Mouse (Mus musculus): ENCODE measurements at regions not wholly inside any gene's neighbourhood (a gene's known extent, or its start where the extent isn't known, plus 50 kb on each side); places are given as distances from the start of the nearest gene placed in this dataset.
A peak's percentile ranks its signal among the peaks of the same experiment; 100 is the strongest.

- no peak for DNase-seq (ENCODE audit: low spot score in 2 of 2)
Measured at GRCm38 (mm10) chr8:96929901-96930300, 1041.6 kb upstream of the Got2 start.

DNA sequence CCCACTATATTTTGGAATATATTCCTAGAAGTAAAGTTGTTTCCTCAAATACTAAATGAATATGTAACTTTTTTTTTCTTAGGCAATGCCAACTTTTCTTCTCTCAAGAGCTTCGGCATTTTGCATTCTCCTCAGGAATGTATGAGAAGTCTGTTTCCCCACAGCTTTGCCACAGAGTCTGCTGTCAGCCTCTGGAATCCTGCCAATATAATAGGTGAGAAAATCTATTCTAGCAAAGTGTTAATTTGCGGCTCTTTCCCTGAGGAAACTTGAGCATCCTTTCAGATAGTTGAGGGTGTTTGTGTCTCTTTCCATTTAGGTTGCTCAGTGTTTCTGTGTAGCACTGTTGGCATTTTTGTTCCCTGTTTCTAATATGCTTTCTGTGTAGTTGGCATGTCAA is 992.6 kb upstream of the Got2 start:
- no peak for DNase-seq (ENCODE audit: low spot score in 2 of 2)

- no peak for DNase-seq (ENCODE audit: low spot score in 2 of 2)
Measured at GRCm38 (mm10) chr8:96878793-96879192, 990.4 kb upstream of the Got2 start.

- no peak for DNase-seq (ENCODE audit: low spot score in 2 of 2)
Measured at GRCm38 (mm10) chr8:96873465-96874094, 985.2 kb upstream of the Got2 start.

- DNase-seq (ENCODE audit: low spot score in 2 of 2) = no peak
Measured at GRCm38 (mm10) chr8:96868178-96869080, 980.1 kb upstream of the Got2 start.

DNA sequence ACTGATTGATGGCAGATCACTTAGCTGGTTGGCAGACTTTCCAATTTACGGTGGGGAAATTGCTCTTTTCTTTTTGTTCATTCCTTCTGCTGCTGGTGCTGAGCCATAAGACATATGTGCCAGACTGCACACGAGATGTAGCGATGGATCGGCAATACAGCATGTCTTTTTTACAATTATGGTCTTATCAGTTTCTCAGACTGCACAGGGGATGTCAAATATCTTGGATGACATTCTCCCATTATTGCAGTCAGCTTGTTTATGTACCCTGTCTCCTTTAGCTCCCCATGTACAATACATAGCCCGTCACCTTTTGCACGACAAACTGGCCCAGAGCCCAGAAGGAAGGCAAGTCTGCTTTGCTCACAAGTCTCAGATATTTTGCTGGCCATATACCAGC is 976.3 kb upstream of the Got2 start:
- peak; percentile 8 to 36 for DNase-seq (ENCODE audit: low spot score in 2 of 2)

GRCm38 (mm10) chr8:96860870-96861462 is 972.6 kb upstream of the Got2 start:
- DNase-seq (ENCODE audit: low spot score in 2 of 2) = no peak

DNA sequence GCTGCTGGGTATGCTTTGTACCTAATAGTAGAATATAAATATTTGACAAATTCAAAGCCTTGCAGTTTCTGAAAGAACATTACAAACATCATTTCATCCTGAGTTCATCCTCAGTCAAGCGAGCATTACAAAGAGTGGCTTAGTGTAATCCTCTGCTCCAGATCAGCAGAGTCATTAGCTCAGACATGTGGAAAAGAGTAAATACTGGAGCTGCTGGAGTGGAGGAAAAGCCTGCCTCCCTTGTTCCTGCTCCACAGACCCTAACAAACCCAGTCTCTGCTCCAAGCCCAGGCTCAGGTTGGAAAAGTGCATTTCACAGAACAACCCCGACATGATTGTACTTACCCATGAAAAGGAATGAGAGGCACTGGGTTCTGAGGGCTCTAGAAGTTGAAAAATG is 955.2 kb upstream of the Got2 start:
- no peak for DNase-seq (ENCODE audit: low spot score in 2 of 2)

DNA sequence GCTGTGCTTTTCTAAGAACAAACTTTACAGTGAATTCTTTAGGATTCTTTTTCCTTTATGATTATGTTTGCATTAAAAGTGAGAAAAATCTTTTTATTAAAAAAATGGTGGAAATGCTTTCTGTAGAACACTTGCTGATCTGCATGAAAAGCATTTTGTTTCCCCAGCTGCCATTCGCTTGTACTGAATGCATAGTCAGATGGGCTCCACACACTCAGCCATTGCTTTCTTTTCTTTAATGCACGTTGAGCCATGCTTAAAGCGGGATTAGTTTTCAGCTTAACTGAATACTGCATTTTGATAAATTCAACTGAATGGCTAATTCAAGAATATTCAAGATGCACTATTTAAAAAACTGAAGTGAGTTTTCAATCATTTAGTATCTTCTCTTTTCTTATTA is 947.2 kb upstream of the Got2 start:
- no peak for DNase-seq (ENCODE audit: low spot score in 2 of 2)

- DNase-seq (ENCODE audit: low spot score in 2 of 2) = no peak
Measured at GRCm38 (mm10) chr8:96834673-96835072, 946.3 kb upstream of the Got2 start.

DNA sequence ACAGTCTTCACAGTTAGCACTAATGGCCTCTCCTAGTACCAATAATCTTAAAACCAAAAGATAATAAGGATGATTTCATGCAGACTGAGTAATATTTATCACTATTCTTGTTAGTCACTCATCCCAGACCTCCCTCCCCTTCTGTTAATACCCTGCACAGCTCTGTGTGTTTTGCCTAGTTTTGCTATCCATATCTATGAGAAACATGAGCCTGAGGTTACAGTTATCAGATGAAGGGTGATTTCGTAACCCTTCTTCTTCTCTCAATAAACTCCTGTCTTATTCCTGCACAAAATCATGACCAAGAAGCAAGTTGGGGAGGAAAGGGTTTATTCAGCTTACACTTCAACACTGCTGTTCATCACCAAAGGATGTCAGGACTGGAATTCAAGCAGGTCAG is 940.9 kb upstream of the Got2 start:
- no peak for DNase-seq (ENCODE audit: low spot score in 2 of 2)

- DNase-seq (ENCODE audit: low spot score in 2 of 2) = no peak
Measured at GRCm38 (mm10) chr8:96810550-96810949, 922.2 kb upstream of the Got2 start.

Data from layer of hippocampus, adult 8-10 months (tissue).